29 mouse cellular contexts compared by ENCODE assay signal in the genomic region with DNA sequence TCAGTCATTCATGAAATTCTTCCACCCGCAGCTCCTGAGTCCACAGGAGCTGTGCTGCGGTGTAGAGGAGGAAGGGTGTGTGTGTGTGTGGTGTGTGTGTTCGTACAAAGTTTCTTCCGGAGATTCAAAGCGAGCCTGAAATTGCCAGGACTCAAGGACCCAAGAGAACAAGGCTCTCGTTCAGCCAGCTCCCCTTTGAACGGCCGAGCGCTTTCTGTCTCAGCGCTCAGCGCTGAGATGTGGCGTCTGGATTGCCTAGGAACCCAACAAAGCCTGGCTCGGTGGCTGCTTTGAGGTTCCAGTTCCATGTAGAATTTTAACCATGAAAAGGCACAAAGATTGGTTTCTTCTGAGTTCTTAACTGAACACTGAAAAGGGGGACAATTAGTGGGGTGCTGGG. TPM values are rescaled to one million over a fixed set of nuclear protein-coding genes. Genes with fewer than 3 reads are reported as not detected.
DNase-seq lines count a peak whose midpoint lies in the region; ATAC-seq lines count a peak whose summit lies in the region.
"Had no signal": no experiment of that assay in that cellular context is flagged by ENCODE, and none has a peak within 500 bp of the region (broad histone marks: within the 10 kb centered on the region; RNA-seq: fewer than 3 reads in every experiment).

No protein-coding gene starts in this region.

- DNase-seq in hindbrain, embryonic 14.5 days (ENCODE audit: low spot score) = no peak
- DNase-seq in left cerebral cortex, adult 9 months (ENCODE audit: low spot score in 2 of 2) = peak; percentile 18 to 30
- no peak for DNase-seq in left cerebral cortex, postnatal 36 days (ENCODE audit: low spot score in 2 of 2)
- DNase-seq in right cerebral cortex, postnatal 14 days = peak; percentile 25
- DNase-seq in right cerebral cortex, postnatal 25 days = no peak
- no peak for DNase-seq in thymus, postnatal 0 days (ENCODE audit: low spot score)
- DNase-seq: adrenal gland, postnatal 36 days; cerebellum, adult 11-12 months; cerebellum, postnatal 10 days; gastrocnemius, postnatal 14 days; heart, adult 11 months; kidney, adult 11 months; kidney, postnatal 4 days; lung, adult 18-20 months; thymus, adult 2 months had no signal

- H3K27ac ChIP-seq in hindbrain, embryonic 15.5 days (replicated peaks) = 0 out of 2 replicates have a peak overlapping the region, but pooled peaks have one; percentile 25
- H3K27ac ChIP-seq in hindbrain, embryonic 14.5 days = no peak overlapping the region
- H3K27ac ChIP-seq: embryonic facial prominence, embryonic 12.5 days; kidney, embryonic 15.5 days; limb, embryonic 13.5 days; liver, embryonic 12.5 days; midbrain, embryonic 13.5 days; stomach, postnatal 0 days had no signal

- no peak overlapping the region for H3K4me3 ChIP-seq in hindbrain, embryonic 15.5 days
- no peak overlapping the region for H3K4me3 ChIP-seq in hindbrain, embryonic 14.5 days (replicated peaks; ENCODE audit: low read length)
- H3K4me3 ChIP-seq: embryonic facial prominence, embryonic 12.5 days; kidney, embryonic 15.5 days; limb, embryonic 13.5 days; liver, embryonic 12.5 days; midbrain, embryonic 13.5 days had no signal

- H3K4me2 ChIP-seq in hindbrain, embryonic 15.5 days = no peak overlapping the region
- H3K4me2 ChIP-seq in hindbrain, embryonic 14.5 days (replicated peaks) = no peak overlapping the region
- H3K4me2 ChIP-seq: embryonic facial prominence, embryonic 12.5 days; heart, embryonic 11.5 days; kidney, embryonic 15.5 days; limb, embryonic 13.5 days; liver, embryonic 12.5 days; midbrain, embryonic 13.5 days had no signal

- peaks cover 3% of the 10 kb centered on the region; the same call in 1 of the 2 replicates for H3K9me3 ChIP-seq in hindbrain, embryonic 15.5 days
- H3K9me3 ChIP-seq in hindbrain, embryonic 14.5 days (ENCODE audit: control insufficient read depth, low read length) = peaks cover 6% of the 10 kb centered on the region; the same call in 1 of the 2 replicates

- H3K9ac ChIP-seq in hindbrain, embryonic 15.5 days = no peak overlapping the region
- no peak overlapping the region for H3K9ac ChIP-seq in hindbrain, embryonic 14.5 days
- H3K9ac ChIP-seq: embryonic facial prominence, embryonic 12.5 days; kidney, embryonic 15.5 days; limb, embryonic 13.5 days; liver, embryonic 12.5 days; midbrain, embryonic 13.5 days had no signal

- H3K27me3 ChIP-seq in hindbrain, embryonic 15.5 days = 0 out of 2 replicates have a peak, but pooled peaks cover 7% of the 10 kb centered on the region
- peaks cover 11% of the 10 kb centered on the region for H3K27me3 ChIP-seq in hindbrain, embryonic 14.5 days (ENCODE audit: control insufficient read depth, insufficient read depth, low read length)

- WGBS in hindbrain, embryonic 15.5 days = 61% methylated on average over 13 of the region's 13 CpGs
- WGBS in hindbrain, embryonic 14.5 days = 63% methylated on average over 13 of the region's 13 CpGs

- no peaks in the 10 kb centered on the region for H3K4me1 ChIP-seq in hindbrain, embryonic 15.5 days (replicated peaks)
- no peaks in the 10 kb centered on the region for H3K4me1 ChIP-seq in hindbrain, embryonic 14.5 days (replicated peaks; ENCODE audit: control insufficient read depth, insufficient read depth, low read length)
- H3K4me1 ChIP-seq: embryonic facial prominence, embryonic 12.5 days; limb, embryonic 13.5 days; liver, embryonic 12.5 days had no signal

- no peaks in the 10 kb centered on the region for H3K36me3 ChIP-seq in hindbrain, embryonic 15.5 days
- H3K36me3 ChIP-seq in hindbrain, embryonic 14.5 days (replicated peaks; ENCODE audit: control insufficient read depth, insufficient read depth) = no peaks in the 10 kb centered on the region
- H3K36me3 ChIP-seq: embryonic facial prominence, embryonic 12.5 days; kidney, embryonic 15.5 days; limb, embryonic 13.5 days; liver, embryonic 12.5 days; midbrain, embryonic 13.5 days had no signal

- intact Hi-C loops in left cerebral cortex, postnatal 36 days (cut with DNase I) = no loop called here

- ATAC-seq in hindbrain, embryonic 15.5 days (ENCODE audit: low FRiP score, low read depth) = no peak
- ATAC-seq in hindbrain, embryonic 14.5 days (ENCODE audit: low FRiP score) = no peak
- ATAC-seq: CD4-positive, CD25-positive, alpha-beta regulatory T cell, adult 4 months; liver, embryonic 12.5 days; midbrain, embryonic 13.5 days had no signal

RNA-seq across cellular contexts. Expression of a gene that starts 18.2 kb away (rescaled TPM):
- polyA plus RNA-seq in hindbrain, embryonic 15.5 days (2015; fragmentation: Nextera tagmentation; extraction: Ambion mirVana) = 1.5 and 16.1 TPM in 2 replicates
- 2.6 TPM in 1 of 2 replicates, not detected in the other for polyA plus RNA-seq in hindbrain, embryonic 14.5 days (2014; fragmentation: Nextera tagmentation; extraction: Ambion mirVana)
- not detected for total RNA-seq in left cerebral cortex, postnatal 36 days (2021)
- 0.12 TPM in 1 of 2 replicates, not detected in the other for polyA plus RNA-seq in thymus, postnatal 0 days (2015; fragmentation: Nextera tagmentation; extraction: Ambion mirVana)
- total RNA-seq: adrenal gland, adult 18-20 months; adrenal gland, postnatal 36 days; gastrocnemius, postnatal 14 days; hematopoietic stem cell, adult 5-6 weeks; left cerebral cortex, adult 8-10 months; megakaryocyte, adult 5-6 weeks had no signal
- polyA plus RNA-seq: CD4-positive, CD25-positive, alpha-beta regulatory T cell, adult 4 months; heart, postnatal 0 days; kidney, embryonic 15.5 days; limb, embryonic 13.5 days; liver, embryonic 12.5 days; stomach, postnatal 0 days had no signal

RNA-seq across cellular contexts. Expression of a gene that starts 26.2 kb away (rescaled TPM):
- 6.2 and 19.7 TPM in 2 replicates for polyA plus RNA-seq in hindbrain, embryonic 15.5 days (2015; fragmentation: Nextera tagmentation; extraction: Ambion mirVana)
- polyA plus RNA-seq in hindbrain, embryonic 14.5 days (2014; fragmentation: Nextera tagmentation; extraction: Ambion mirVana) = 2.2 and 5.8 TPM in 2 replicates
- 100 to 1,000 TPM; 134 to 153 TPM for total RNA-seq in left cerebral cortex, postnatal 36 days (2021)
- polyA plus RNA-seq in thymus, postnatal 0 days (2015; fragmentation: Nextera tagmentation; extraction: Ambion mirVana) = 0.38 and 0.72 TPM in 2 replicates
- polyA plus RNA-seq: CD4-positive, CD25-positive, alpha-beta regulatory T cell, adult 4 months had no signal

Comparison
In these comparisons a context has a peak if more than half of its experiments do, and no peak if none do; other contexts are left out.
1. DNase-seq: peak in left cerebral cortex, adult 9 months (2 of 2) and right cerebral cortex, postnatal 14 days (single experiment); none in hindbrain, embryonic 14.5 days (single experiment), left cerebral cortex, postnatal 36 days (0 of 2), right cerebral cortex, postnatal 25 days (single experiment) and thymus, postnatal 0 days (single experiment).